In genomic region chr1:128506551-128507313, GRCm38 (mm10) we compare ENCODE assay signal across 23 mouse cellular contexts.
DNase-seq lines count a peak whose midpoint lies in the region; ATAC-seq and TF ChIP-seq lines count a peak whose summit lies in the region.
"Had no signal": no experiment of that assay in that cellular context is flagged by ENCODE, and none has a peak within 500 bp of the region (broad histone marks: within the 10 kb centered on the region; RNA-seq: fewer than 3 reads in every experiment).

No protein-coding gene starts in this region.

- WGBS in thymus, adult 2 months, result 57% methylated on average over 4 of the region's 4 CpGs
- 86% methylated on average over 4 of the region's 4 CpGs for WGBS in forebrain, embryonic 11.5 days

- intact Hi-C loops in left cerebral cortex, postnatal 36 days (cut with DNase I), result no loop called here

- no peak for TF ChIP-seq CTCF in thymus, adult 2 months (IDR thresholded peaks at IDR 0.05; ENCODE audit: borderline replicate concordance, control insufficient read depth, extremely low read depth, insufficient read depth, low read length, poor library complexity)

- no peak overlapping the region for H3K27ac ChIP-seq in thymus, adult 2 months (ENCODE audit: control insufficient read depth, insufficient read depth, low read length)
- H3K27ac ChIP-seq in forebrain, embryonic 11.5 days (ENCODE audit: low read depth, low read length), result no peak overlapping the region
- H3K27ac ChIP-seq: embryonic facial prominence, embryonic 13.5 days; heart, adult 2 months; heart, embryonic 15.5 days; left cerebral cortex, adult 2 months; limb, embryonic 12.5 days; liver, embryonic 15.5 days; midbrain, embryonic 12.5 days; neural tube, embryonic 12.5 days had no signal

- H3K9ac ChIP-seq in forebrain, embryonic 11.5 days (ENCODE audit: low read length), result no peak overlapping the region
- H3K9ac ChIP-seq: embryonic facial prominence, embryonic 13.5 days; heart, embryonic 15.5 days; limb, embryonic 12.5 days; liver, embryonic 15.5 days; midbrain, embryonic 12.5 days; neural tube, embryonic 12.5 days had no signal

- TF ChIP-seq POLR2A in thymus, adult 2 months (IDR thresholded peaks at IDR 0.05; ENCODE audit: control insufficient read depth, extremely low read depth, insufficient read depth, low read length, poor library complexity), result no peak

- ATAC-seq in granulocyte monocyte progenitor cell, adult 5-6 weeks (replicated peaks; ENCODE audit: poor library complexity, severe bottlenecking), result peak; percentile 96
- ATAC-seq in forebrain, embryonic 11.5 days (replicated peaks; ENCODE audit: low FRiP score), result no peak
- ATAC-seq: inflammation-experienced regulatory T-cells, adult 6 months; lung, postnatal 0 days; Patski had no signal

- no peaks in the 10 kb centered on the region for H3K27me3 ChIP-seq in thymus, adult 2 months (ENCODE audit: control insufficient read depth, insufficient read depth, low read length)
- no peaks in the 10 kb centered on the region for H3K27me3 ChIP-seq in forebrain, embryonic 11.5 days (ENCODE audit: control insufficient read depth, insufficient read depth, low read length)
- H3K27me3 ChIP-seq: embryonic facial prominence, embryonic 13.5 days; heart, embryonic 15.5 days; limb, embryonic 12.5 days; liver, embryonic 15.5 days; midbrain, embryonic 12.5 days; neural tube, embryonic 12.5 days; Patski had no signal

- H3K9me3 ChIP-seq in forebrain, embryonic 11.5 days (ENCODE audit: control insufficient read depth, low read length), result no peaks in the 10 kb centered on the region
- H3K9me3 ChIP-seq: embryonic facial prominence, embryonic 13.5 days; heart, embryonic 15.5 days; limb, embryonic 12.5 days; liver, embryonic 15.5 days; midbrain, embryonic 12.5 days had no signal

- H3K4me1 ChIP-seq in thymus, adult 2 months (replicated peaks; ENCODE audit: control insufficient read depth, insufficient read depth, low read length), result 0 out of 2 replicates have a peak, but pooled peaks cover 3% of the 10 kb centered on the region
- no peaks in the 10 kb centered on the region for H3K4me1 ChIP-seq in forebrain, embryonic 11.5 days (replicated peaks; ENCODE audit: control insufficient read depth, insufficient read depth, low read length)
- H3K4me1 ChIP-seq: embryonic facial prominence, embryonic 13.5 days; heart, embryonic 15.5 days; limb, embryonic 12.5 days; midbrain, embryonic 12.5 days; neural tube, embryonic 12.5 days had no signal

- H3K36me3 ChIP-seq in thymus, adult 2 months (ENCODE audit: control insufficient read depth, insufficient read depth, low read length), result no peaks in the 10 kb centered on the region
- H3K36me3 ChIP-seq in forebrain, embryonic 11.5 days (ENCODE audit: control insufficient read depth, insufficient read depth, low read length), result no peaks in the 10 kb centered on the region
- H3K36me3 ChIP-seq: embryonic facial prominence, embryonic 13.5 days; heart, embryonic 15.5 days; limb, embryonic 12.5 days; liver, embryonic 15.5 days; midbrain, embryonic 12.5 days; neural tube, embryonic 12.5 days had no signal

- H3K4me3 ChIP-seq in thymus, adult 2 months (ENCODE audit: control insufficient read depth, insufficient read depth, low read length), result no peak overlapping the region
- H3K4me3 ChIP-seq in forebrain, embryonic 11.5 days (ENCODE audit: low read depth, low read length), result no peak overlapping the region
- H3K4me3 ChIP-seq: embryonic facial prominence, embryonic 13.5 days; heart, adult 2 months; heart, embryonic 15.5 days; left cerebral cortex, adult 2 months; limb, embryonic 12.5 days; liver, embryonic 15.5 days; midbrain, embryonic 12.5 days; neural tube, embryonic 12.5 days had no signal

- DNase-seq in retina, postnatal 1 day, result peak; percentile 8
- DNase-seq in retina, embryonic 14.5 days (ENCODE audit: low spot score), result no peak
- DNase-seq in thymus, adult 2 months, result peak; percentile 15
- no peak for DNase-seq in left cerebral cortex, postnatal 36 days (ENCODE audit: low spot score in 2 of 2)
- no peak for DNase-seq in forebrain, embryonic 11.5 days (ENCODE audit: low spot score)
- DNase-seq in frontal cortex, postnatal 14 days (ENCODE audit: low spot score in 2 of 2), result no peak
- DNase-seq: adrenal gland, adult 8-10 months; cerebellum, adult 9-11 months; heart, adult 2 months; kidney, adult 2 months; kidney, postnatal 10 days; right cerebral cortex, postnatal 14 days had no signal

- no peak overlapping the region for H3K4me2 ChIP-seq in forebrain, embryonic 11.5 days (ENCODE audit: low read depth, low read length, severe bottlenecking)
- H3K4me2 ChIP-seq: embryonic facial prominence, embryonic 13.5 days; heart, embryonic 15.5 days; limb, embryonic 12.5 days; liver, embryonic 15.5 days; midbrain, embryonic 12.5 days; neural tube, embryonic 12.5 days had no signal

Comparison
In these comparisons a context has a peak if more than half of its experiments do, and no peak if none do; other contexts are left out.
1. DNase-seq: peak in retina, postnatal 1 day (single experiment) and thymus, adult 2 months (single experiment); none in retina, embryonic 14.5 days (single experiment), left cerebral cortex, postnatal 36 days (0 of 2), forebrain, embryonic 11.5 days (single experiment) and frontal cortex, postnatal 14 days (0 of 2).